Mouse (Mus musculus) liver, embryonic 14.5 days (tissue): Measurements from ENCODE around the gene Ssbp3. TPM values are rescaled to one million over a fixed set of nuclear protein-coding genes. Genes with fewer than 3 reads are reported as not detected.

Source experiments
- ATAC-seq: fragments of 200-750 bp; cut with Nextera tagmentation; 2 replicates; pipeline ENCODE4 v1.8.0; 2017; ENCODE audit warnings: moderate number of reproducible peaks, mild to moderate bottlenecking, moderate library complexity; ENCODE audit not compliant: insufficient read depth
- DNase-seq, 3 experiments: peaks; one replicate each; pipeline ENCODE4 v3.0.0-alpha.2; 2012 to 2013; ENCODE audit warnings: low read depth in 3 of 3, low spot score in 3 of 3
- H3K27ac ChIP-seq: fragments of 300-500 bp; sonication (generic); 2 replicates; pipeline ENCODE4 v1.5.1; 2014; ENCODE audit warnings: moderate library complexity, mild to moderate bottlenecking, control low read depth, inconsistent platforms
- H3K27me3 ChIP-seq: fragments of 300-500 bp; sonication (generic); 2 replicates; pipeline ENCODE4 v1.6.1; 2014; ENCODE audit warnings: mild to moderate bottlenecking, low read length, moderate library complexity; ENCODE audit not compliant: control insufficient read depth, insufficient read depth
- H3K36me3 ChIP-seq: fragments of 300-500 bp; sonication (generic); replicated peaks from 2 replicates; pipeline ENCODE4 v1.6.1; 2014; ENCODE audit warnings: low read depth; ENCODE audit not compliant: control insufficient read depth, insufficient read depth
- H3K4me1 ChIP-seq, 2 experiments: fragments of 200-500 bp in 1 of 2; fragments of 300-500 bp in 1 of 2; sonication (generic) in 1 of 2; replicated peaks; 2 replicates each; pipeline ENCODE4 v1.6.1; 2012 to 2014; ENCODE audit warnings: antibody characterized with exemption in 1 of 2, inconsistent platforms in 1 of 2, low read length in 1 of 2; ENCODE audit not compliant: control insufficient read depth in 2 of 2, insufficient read depth in 2 of 2
- H3K4me2 ChIP-seq: fragments of 300-500 bp; sonication (generic); 2 replicates; pipeline ENCODE4 v1.6.1; 2014; ENCODE audit warnings: low read depth, mild to moderate bottlenecking, control low read depth, moderate library complexity
- H3K4me3 ChIP-seq, 2 experiments: fragments of 200-500 bp in 1 of 2; fragments of 300-500 bp in 1 of 2; sonication (generic) in 1 of 2; 2 replicates each; pipeline ENCODE4 v1.5.1; 2012 to 2014; ENCODE audit warnings: low read depth in 2 of 2, low read length in 2 of 2, mild to moderate bottlenecking in 2 of 2, control low read depth in 1 of 2, inconsistent platforms in 1 of 2, moderate library complexity in 1 of 2; ENCODE audit not compliant: insufficient read depth in 1 of 2
- H3K9ac ChIP-seq: fragments of 300-500 bp; sonication (generic); replicated peaks from 2 replicates; pipeline ENCODE4 v1.6.1; 2014; ENCODE audit warnings: mild to moderate bottlenecking, control low read depth, moderate library complexity
- H3K9me3 ChIP-seq: fragments of 300-500 bp; sonication (generic); 2 replicates; pipeline ENCODE4 v1.6.1; 2016; ENCODE audit warnings: low read length, mixed read lengths; ENCODE audit not compliant: control insufficient read depth
- CTCF ChIP-seq: IDR thresholded peaks from 2 replicates; pipeline ENCODE4 v1.5.1; 2016; ENCODE audit warnings: antibody characterized with exemption, low read depth, control low read depth
- EP300 ChIP-seq: IDR thresholded peaks from 2 replicates; pipeline ENCODE4 v1.6.1; 2016; ENCODE audit warnings: antibody characterized with exemption, low read depth
- WGBS: fragments of 180-500 bp; shearing (Covaris S2); extraction: QIAGEN DNeasy Blood & Tissue Kit; methylation state at CpG from one replicate; pipeline ENCODE4 v1.1.7; 2014; ENCODE audit not compliant: insufficient replicate concordance; 5-methylcytosine and 5-hydroxymethylcytosine counted together
- polyA plus RNA-seq, 2 experiments: library from polyadenylated mRNA; depleted of rRNA in 1 of 2; stranded (reverse) in 1 of 2; unstranded in 1 of 2; fragments of >200 nt; fragmentation: Nextera tagmentation in 1 of 2; extraction: Ambion mirVana in 1 of 2; gene quantifications; 2 replicates each; pipeline versions ENCODE4 v1.2.1 to v1.2.3; 2012 to 2014

Ssbp3 gene
- polyA plus RNA-seq, 2 experiments, result 33.0 to 52.1 TPM

DNA sequence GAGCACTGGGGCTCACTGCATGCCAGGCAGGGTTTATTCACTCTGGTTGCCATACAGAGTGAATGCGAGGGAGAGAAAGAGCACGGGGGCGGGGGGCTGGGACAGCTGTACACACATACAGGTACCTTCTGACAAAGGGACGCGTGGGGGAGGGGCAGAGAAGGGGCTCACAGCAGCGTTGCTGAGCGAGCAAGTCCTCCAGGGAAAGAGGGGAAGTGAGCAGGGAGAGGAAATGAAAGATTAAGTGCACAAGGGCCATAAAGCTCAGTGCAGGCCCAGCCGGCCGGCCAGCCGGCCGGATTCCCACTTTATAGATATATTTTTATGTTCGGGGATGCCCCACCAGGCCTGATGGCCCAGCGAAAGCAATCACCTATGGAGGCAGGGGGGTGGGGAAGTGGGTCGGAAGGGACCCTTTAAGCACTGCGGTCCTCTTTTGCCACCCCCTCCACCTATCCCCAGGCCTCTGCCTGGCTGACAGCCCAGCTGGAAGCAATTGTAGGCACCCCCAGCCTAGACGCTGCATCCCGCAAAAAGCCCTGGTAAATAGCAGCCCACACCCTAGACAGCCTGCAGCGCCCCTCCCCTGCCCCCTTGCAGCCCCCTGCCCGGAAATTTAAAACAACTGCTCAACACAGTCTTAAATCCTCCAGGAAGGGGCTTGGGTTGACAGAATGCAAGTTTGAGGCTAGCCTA lies 44.9 kb upstream of the Ssbp3 start:
- Histone ChIP-seq H3K36me3 (no peaks in the 10 kb centered on the region), H3K4me3 (no peak overlapping the region), H3K4me2 (no peak overlapping the region), H3K27ac (no peak overlapping the region), H3K4me1 (peaks cover 8 to 33% of the 10 kb centered on the region in 2 experiments), H3K9ac (no peak overlapping the region), H3K9me3 (no peaks in the 10 kb centered on the region), H3K27me3 (no peaks in the 10 kb centered on the region)
- TF ChIP-seq EP300, result no peak
- DNase-seq (no peak), ATAC-seq (no peak)
- 28% methylated on average over 19 of the region's 19 CpGs for WGBS

- H3K4me1 ChIP-seq, result peaks cover 12 to 39% of the 10 kb centered on the region in 2 experiments
- H3K4me2 ChIP-seq, result no peak overlapping the region
- no peaks in the 10 kb centered on the region for H3K9me3 ChIP-seq
- no peak for DNase-seq
- no peak overlapping the region for H3K4me3 ChIP-seq
- no peak overlapping the region for H3K27ac ChIP-seq
- no peak for ATAC-seq
- no peaks in the 10 kb centered on the region for H3K27me3 ChIP-seq
- no peak for TF ChIP-seq EP300
- no peak for TF ChIP-seq CTCF
- no peak overlapping the region for H3K9ac ChIP-seq
- WGBS, result 66% methylated on average over 5 of the region's 5 CpGs
- H3K36me3 ChIP-seq, result no peaks in the 10 kb centered on the region
These were observed 44.1 kb upstream of the Ssbp3 start for GRCm38 (mm10) chr4:106866381-106866780.

GRCm38 (mm10) chr4:106866845-106867244 lies 43.7 kb upstream of the Ssbp3 start:
- H3K27ac ChIP-seq, result no peak overlapping the region
- ATAC-seq (no peak), DNase-seq (peak in 2 of 3 experiments; percentile 31 to 39)
- no peak for TF ChIP-seq EP300
- no peak for TF ChIP-seq CTCF
- H3K4me1 ChIP-seq, result peaks cover 12 to 39% of the 10 kb centered on the region in 2 experiments
- H3K9me3 ChIP-seq, result no peaks in the 10 kb centered on the region
- no peak overlapping the region for H3K9ac ChIP-seq
- no peaks in the 10 kb centered on the region for H3K27me3 ChIP-seq
- no peak overlapping the region for H3K4me2 ChIP-seq
- H3K4me3 ChIP-seq, result no peak overlapping the region
- 42% methylated on average over 7 of the region's 7 CpGs for whole genome bisulfite sequencing
- H3K36me3 ChIP-seq, result no peaks in the 10 kb centered on the region

DNA sequence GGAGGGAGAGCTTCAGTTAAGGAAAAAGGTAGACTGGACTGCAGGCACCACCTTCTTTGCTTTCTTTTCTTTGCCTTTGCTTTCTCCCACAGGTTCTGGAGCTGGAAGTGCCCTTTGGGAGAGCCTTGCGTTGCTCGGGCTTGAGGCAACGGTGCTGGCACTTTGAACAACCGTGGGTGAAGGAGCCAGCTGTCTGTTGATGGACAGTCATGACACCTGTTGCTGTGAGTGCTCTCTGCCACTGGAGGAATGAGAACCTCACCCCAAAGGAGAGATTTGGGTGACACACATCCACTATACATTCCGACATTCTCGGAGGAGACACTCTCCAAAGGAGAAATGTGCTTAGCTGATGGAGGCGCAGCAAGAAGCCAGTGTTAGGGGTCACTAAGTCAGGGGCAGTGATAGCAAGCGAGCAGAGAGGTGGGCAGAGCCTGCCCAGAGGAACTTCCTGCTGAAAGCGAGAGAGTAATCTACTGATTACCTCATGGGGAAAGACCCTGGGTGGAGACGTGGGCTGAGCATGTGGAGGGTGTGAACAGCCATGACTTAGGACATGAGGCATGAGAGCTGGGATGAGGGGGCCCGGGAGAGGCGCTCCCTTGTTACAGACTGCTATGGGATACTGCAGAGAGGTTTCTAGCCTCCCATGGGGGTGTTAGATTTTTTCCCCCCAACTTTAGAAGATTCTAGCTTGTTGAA lies 41.6 kb upstream of the Ssbp3 start:
- WGBS, result 48% methylated on average over 12 of the region's 12 CpGs
- H3K4me1 ChIP-seq, result peaks cover 12 to 36% of the 10 kb centered on the region in 2 experiments
- ATAC-seq, result no peak

DNA sequence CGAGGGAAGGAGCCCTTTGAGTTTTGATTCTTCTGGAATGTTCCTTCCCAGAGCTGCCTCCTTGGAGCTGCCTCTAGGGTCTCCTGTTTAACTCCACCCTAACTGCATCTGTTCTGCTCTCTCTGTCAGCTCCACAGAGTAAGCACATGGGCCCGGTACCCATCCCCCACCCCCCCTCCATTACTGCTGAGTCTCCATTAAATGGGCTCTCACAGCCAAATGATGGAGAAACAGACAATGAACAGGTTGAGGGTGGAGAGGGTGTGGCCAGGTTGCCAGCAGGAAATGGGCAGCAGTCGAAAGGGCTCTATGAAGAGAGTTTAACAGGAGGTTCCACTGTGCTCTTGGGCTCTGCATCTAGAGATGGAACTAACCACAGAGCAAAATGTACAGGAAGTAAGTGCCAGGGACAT lies 41.0 kb upstream of the Ssbp3 start:
- Histone ChIP-seq H3K36me3 (no peaks in the 10 kb centered on the region), H3K27ac (no peak overlapping the region), H3K27me3 (no peaks in the 10 kb centered on the region), H3K4me3 (no peak overlapping the region), H3K4me2 (no peak overlapping the region), H3K9ac (no peak overlapping the region), H3K9me3 (no peaks in the 10 kb centered on the region), H3K4me1 (peaks cover 12 to 36% of the 10 kb centered on the region in 2 experiments)
- TF ChIP-seq CTCF, result no peak
- no peak for TF ChIP-seq EP300
- 21% methylated on average over 3 of the region's 3 CpGs for WGBS
- DNase-seq (no peak), ATAC-seq (no peak)

More for the DNA sequence above, 41.6 kb upstream of the Ssbp3 start:
- Histone ChIP-seq H3K4me3 (no peak overlapping the region), H3K36me3 (no peaks in the 10 kb centered on the region), H3K9me3 (no peaks in the 10 kb centered on the region), H3K27me3 (no peaks in the 10 kb centered on the region), H3K4me2 (no peak overlapping the region), H3K9ac (no peak overlapping the region), H3K27ac (no peak overlapping the region)
- no peak for TF ChIP-seq CTCF
- no peak for DNase-seq
